Mouse (Mus musculus) lung, postnatal 10 days (tissue): ENCODE data around the gene Haus7.
"Not testable (repeated sequence)": the region's sequence is repeated elsewhere in the genome, so short reads cannot be mapped to it uniquely, and the experiment has no call there.

Source experiments
- DNase-seq: peaks from one replicate; pipeline ENCODE4 v3.0.0; 2021

Gene Haus7

DNA sequence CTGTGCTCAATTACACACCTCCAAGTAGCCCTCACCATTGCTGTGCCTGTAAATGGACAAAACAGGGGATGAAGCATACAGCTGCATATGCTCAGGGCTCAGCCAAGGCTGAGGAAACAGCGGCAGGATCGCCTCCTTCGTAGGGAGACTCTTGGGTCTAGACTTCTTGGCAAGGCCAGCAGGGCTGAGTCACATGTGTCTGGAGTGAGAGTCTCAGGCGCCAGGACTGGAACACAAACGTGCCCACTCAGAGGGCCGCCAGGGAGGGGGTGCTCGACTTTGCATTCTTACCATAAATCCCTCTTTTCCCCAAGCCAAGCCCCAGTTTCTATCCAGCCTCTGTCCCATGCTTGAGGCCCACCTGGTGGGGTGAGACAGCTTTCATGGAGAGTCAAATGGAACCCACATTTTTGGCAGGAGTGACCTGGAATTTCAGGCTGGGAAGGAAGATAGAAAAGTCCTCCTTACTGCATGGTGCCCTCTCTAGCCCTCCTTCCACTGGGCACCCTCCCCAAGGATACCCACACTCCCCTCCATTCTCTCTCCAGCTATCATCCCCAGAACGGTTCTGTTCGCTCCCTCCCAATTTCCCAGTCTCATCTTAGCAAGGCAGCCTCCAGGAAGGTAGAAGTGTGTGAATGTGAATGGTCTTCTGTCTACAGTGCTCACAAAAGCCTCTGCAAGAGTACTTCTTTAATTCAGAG is 6.8 kb upstream of the Haus7 start:
- DNase-seq: peak; percentile 82

- no peak for DNase-seq
Measured at GRCm38 (mm10) chrX:73460792-73461191, 1.9 kb upstream of the Haus7 start.

- peak; percentile 74 for DNase-seq
Measured at GRCm38 (mm10) chrX:73451949-73452348, 6.9 kb downstream of the Haus7 start.

- no peak for DNase-seq
Measured at GRCm38 (mm10) chrX:73441428-73441827, 17.4 kb downstream of the Haus7 start.

- no peak for DNase-seq
Measured at GRCm38 (mm10) chrX:73435252-73435651, 23.6 kb downstream of the Haus7 start, which contains the start of gene Trex2. Gene Trex2, minus strand, starts transcription at chrX:73435344.

GRCm38 (mm10) chrX:73432850-73433249 is 26.0 kb downstream of the Haus7 start:
- no peak for DNase-seq

- DNase-seq: no peak
Measured at GRCm38 (mm10) chrX:73430036-73430435, 28.8 kb downstream of the Haus7 start.

GRCm38 (mm10) chrX:73412767-73413166 is 46.1 kb downstream of the Haus7 start:
- DNase-seq: no peak

DNA sequence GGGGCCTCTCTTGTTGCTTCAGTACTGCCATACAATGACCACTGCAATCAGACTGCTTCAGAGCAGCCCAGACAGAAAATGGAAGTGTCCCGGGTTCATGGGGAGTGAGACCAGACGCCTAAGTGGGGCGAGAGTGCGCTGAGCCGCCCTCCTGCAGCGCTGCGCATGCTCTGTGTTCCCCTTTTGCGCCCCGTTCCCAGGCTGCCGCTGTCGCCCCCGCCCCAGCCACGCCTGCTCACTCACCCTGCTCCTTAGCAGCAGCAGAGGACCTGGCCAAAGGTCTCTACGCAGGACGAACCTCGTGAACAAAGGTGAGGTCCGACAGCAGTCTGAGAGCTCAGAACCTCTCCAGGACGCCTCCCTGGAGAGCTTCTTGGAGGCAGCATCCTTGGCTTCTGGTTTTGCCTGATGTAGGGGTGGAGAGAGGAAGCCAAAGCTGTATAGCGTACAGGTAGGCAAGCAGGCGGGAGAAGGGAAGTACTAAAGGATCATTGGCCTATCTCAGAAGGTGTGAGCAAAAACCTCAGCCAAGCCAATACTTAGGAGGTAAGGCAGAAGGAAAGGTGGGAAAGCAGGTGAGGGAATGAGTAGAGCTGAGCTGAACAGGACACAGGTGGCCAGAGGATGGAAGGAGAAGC is 47.8 kb downstream of the Haus7 start, which contains the start of gene Zfp92:
Gene Zfp92, plus strand, starts transcription at position 217 of the 638 bp plus-strand sequence.
- DNase-seq: no peak

DNA sequence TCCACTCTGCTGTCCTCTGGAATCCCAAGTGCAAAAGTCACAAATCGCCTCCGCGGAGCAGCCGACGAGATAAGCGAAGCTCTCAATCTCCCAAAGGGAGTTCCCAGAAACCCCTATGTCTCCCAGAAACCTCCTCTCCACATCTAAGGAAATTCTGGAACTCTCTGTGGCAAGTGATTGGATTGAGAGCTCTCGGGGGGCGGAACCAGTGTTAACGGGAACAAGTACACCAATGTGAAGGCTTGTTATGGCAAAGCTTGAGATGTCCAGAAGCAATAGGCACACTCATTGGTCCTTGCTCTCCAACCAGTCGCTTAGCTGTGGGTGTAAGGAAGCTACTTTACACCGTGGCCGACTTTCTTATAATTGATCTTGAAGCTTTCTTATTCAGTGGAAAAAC is 57.2 kb downstream of the Haus7 start:
- DNase-seq: no peak

DNA sequence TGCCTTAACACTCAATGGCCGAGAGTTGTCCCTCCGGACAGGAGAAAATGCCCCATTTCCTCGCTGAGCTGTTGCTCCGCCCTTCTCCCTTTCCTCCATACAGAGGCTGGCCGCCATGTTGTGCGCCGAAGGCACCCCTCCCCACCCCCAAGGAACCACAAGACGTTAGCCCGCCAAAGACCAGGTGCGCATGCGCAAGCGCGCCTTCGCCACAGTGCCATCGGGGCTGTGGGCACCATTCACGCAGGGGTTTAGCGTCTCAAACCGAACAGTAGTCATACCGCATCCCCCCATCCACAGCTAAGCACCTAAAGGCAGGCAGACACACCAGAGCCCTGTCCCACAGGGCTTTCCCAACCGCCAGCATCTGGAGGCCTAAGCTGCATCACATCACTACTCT is 57.9 kb downstream of the Haus7 start:
- no peak for DNase-seq

GRCm38 (mm10) chrX:73398636-73399035 is 60.2 kb downstream of the Haus7 start, which contains the start of gene Gm18336:
Gene Gm18336, minus strand, starts transcription at chrX:73398736.
- not testable (repeated sequence) for DNase-seq

- DNase-seq: no peak
Measured at GRCm38 (mm10) chrX:73396446-73396845, 62.4 kb downstream of the Haus7 start.

DNA sequence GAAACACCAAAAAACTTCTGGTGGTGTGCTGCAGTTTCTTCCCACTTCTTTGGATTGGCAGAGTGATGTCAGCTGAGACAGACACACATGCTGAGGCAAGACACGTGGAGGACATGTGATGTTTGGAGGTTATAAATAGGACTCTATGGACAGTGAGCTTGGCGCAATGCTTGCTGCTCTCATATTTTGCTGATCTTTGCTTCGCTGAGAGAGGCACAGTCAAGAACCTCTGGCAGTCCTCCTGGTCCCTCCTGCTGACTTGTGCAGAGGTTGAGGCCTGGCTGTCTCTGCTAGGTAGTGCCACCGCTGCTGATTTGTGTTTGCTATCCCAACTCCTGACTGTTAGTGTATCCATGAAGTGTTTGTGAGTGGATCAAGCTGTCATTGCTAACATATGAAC is 67.4 kb downstream of the Haus7 start:
- no peak for DNase-seq
